Mouse (Mus musculus): Measurements from ENCODE around the gene Abcf2. TPM values are rescaled to one million over a fixed set of nuclear protein-coding genes. Genes with fewer than 3 reads are reported as not detected.

Abcf2 gene
- polyA plus RNA-seq, 1 experiment from 2014 or later = 95.9 TPM

GRCm38 (mm10) chr5:24601071-24601835, 24.0 kb upstream of the Abcf2 start:
- peak overlapping the region; percentile 78 for H3K27ac ChIP-seq
- H3K27me3 ChIP-seq (replicated peaks) = peaks cover 97% of the 10 kb centered on the region

GRCm38 (mm10) chr5:24600236-24600635, 23.0 kb upstream of the Abcf2 start:
- Histone ChIP-seq H3K27ac (no peak overlapping the region), H3K9ac (no peak overlapping the region), H3K9me3 (replicated peaks) (no peaks in the 10 kb centered on the region), H3K4me3 (no peak overlapping the region), H3K27me3 (replicated peaks) (peaks cover 97% of the 10 kb centered on the region), H3K36me3 (no peaks in the 10 kb centered on the region), H3K4me1 (peaks cover 35% of the 10 kb centered on the region), H3K4me2 (no peak overlapping the region)
- no peak for ATAC-seq
- 45% methylated on average over 2 of the region's 2 CpGs for WGBS (ENCODE audit: insufficient replicate concordance)

More at GRCm38 (mm10) chr5:24601071-24601835, 24.0 kb upstream of the Abcf2 start:
- no peak for ATAC-seq
- 4% methylated on average over 33 of the region's 33 CpGs for WGBS (ENCODE audit: insufficient replicate concordance)
- Histone ChIP-seq H3K9ac (peak overlapping the region; percentile 54; the same call in 1 of the 2 replicates), H3K9me3 (replicated peaks) (no peaks in the 10 kb centered on the region), H3K4me1 (peaks cover 40% of the 10 kb centered on the region), H3K36me3 (no peaks in the 10 kb centered on the region), H3K4me3 (peak overlapping the region; percentile 46), H3K4me2 (peak overlapping the region; percentile 59)

GRCm38 (mm10) chr5:24599137-24599536, 21.9 kb upstream of the Abcf2 start:
- no peak overlapping the region for H3K9ac ChIP-seq
- WGBS (ENCODE audit: insufficient replicate concordance) = 14% methylated on average over 8 of the region's 8 CpGs
- H3K27ac ChIP-seq = no peak overlapping the region
- H3K27me3 ChIP-seq (replicated peaks) = peaks cover 95% of the 10 kb centered on the region
- ATAC-seq = no peak
- H3K9me3 ChIP-seq (replicated peaks) = no peaks in the 10 kb centered on the region
- peaks cover 35% of the 10 kb centered on the region for H3K4me1 ChIP-seq
- H3K4me2 ChIP-seq = peak overlapping the region; percentile 74; the same call in 1 of the 2 replicates
- H3K36me3 ChIP-seq = 0 out of 2 replicates have a peak, but pooled peaks cover 3% of the 10 kb centered on the region
- peak overlapping the region; percentile 48; the same call in 1 of the 2 replicates for H3K4me3 ChIP-seq

- Histone ChIP-seq H3K4me1 (peaks cover 35% of the 10 kb centered on the region), H3K9ac (peak overlapping the region; percentile 25), H3K27ac (no peak overlapping the region), H3K4me3 (peak overlapping the region; percentile 48), H3K9me3 (replicated peaks) (no peaks in the 10 kb centered on the region), H3K36me3 (0 out of 2 replicates have a peak, but pooled peaks cover 3% of the 10 kb centered on the region), H3K27me3 (replicated peaks) (peaks cover 92% of the 10 kb centered on the region), H3K4me2 (peak overlapping the region; percentile 74)
- WGBS (ENCODE audit: insufficient replicate concordance) = 1% methylated on average over 41 of the region's 41 CpGs
- ATAC-seq = no peak
These were observed 21.3 kb upstream of the Abcf2 start for GRCm38 (mm10) chr5:24598570-24599006.

GRCm38 (mm10) chr5:24597901-24598569, 20.8 kb upstream of the Abcf2 start:
- peak overlapping the region; percentile 74 for H3K4me2 ChIP-seq
- H3K4me1 ChIP-seq = peaks cover 30% of the 10 kb centered on the region
- ATAC-seq = no peak
- H3K27ac ChIP-seq = no peak overlapping the region
- 0 out of 2 replicates have a peak, but pooled peaks cover 3% of the 10 kb centered on the region for H3K36me3 ChIP-seq
- H3K9ac ChIP-seq = peak overlapping the region; percentile 25
- 25% methylated on average over 15 of the region's 15 CpGs for WGBS (ENCODE audit: insufficient replicate concordance)
- H3K9me3 ChIP-seq (replicated peaks) = no peaks in the 10 kb centered on the region
- H3K27me3 ChIP-seq (replicated peaks) = peaks cover 92% of the 10 kb centered on the region
- peak overlapping the region; percentile 48 for H3K4me3 ChIP-seq

DNA sequence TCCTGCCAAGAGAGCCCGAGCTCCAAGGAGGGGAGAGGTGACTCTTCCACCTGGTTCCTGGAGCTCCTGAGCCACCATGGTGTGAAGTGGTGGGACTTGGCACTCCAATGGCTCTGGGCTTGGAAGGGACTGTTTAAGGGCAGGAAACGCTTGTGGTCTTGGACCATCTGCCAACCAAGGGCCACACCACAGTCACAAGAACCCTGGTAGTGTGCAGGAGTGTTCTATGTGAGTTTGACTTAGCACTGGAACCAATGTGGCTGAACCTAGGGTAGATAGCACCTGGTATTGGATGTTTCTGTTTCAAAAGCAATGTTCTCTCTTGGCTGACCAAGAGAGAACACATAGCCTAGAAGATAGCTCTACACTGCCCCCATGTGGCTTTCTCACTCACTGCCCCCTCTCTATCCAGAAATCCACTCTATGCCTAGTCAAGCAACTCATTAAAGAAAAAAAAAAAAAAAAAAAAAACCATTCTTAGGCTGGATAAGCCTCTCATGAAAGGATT, 20.0 kb upstream of the Abcf2 start:
- no peak for ATAC-seq

GRCm38 (mm10) chr5:24596519-24597171, 19.4 kb upstream of the Abcf2 start:
- Histone ChIP-seq H3K27ac (no peak overlapping the region), H3K4me1 (peaks cover 33% of the 10 kb centered on the region), H3K36me3 (peaks cover 6% of the 10 kb centered on the region; the same call in 1 of the 2 replicates), H3K4me3 (no peak overlapping the region), H3K4me2 (no peak overlapping the region), H3K9me3 (replicated peaks) (no peaks in the 10 kb centered on the region), H3K9ac (no peak overlapping the region), H3K27me3 (replicated peaks) (peaks cover 92% of the 10 kb centered on the region)
- ATAC-seq = no peak
- 22% methylated on average over 11 of the region's 11 CpGs for WGBS (ENCODE audit: insufficient replicate concordance)

More for the DNA sequence above, 20.0 kb upstream of the Abcf2 start:
- no peak overlapping the region for H3K4me3 ChIP-seq
- no peaks in the 10 kb centered on the region for H3K9me3 ChIP-seq (replicated peaks)
- peaks cover 92% of the 10 kb centered on the region for H3K27me3 ChIP-seq (replicated peaks)
- H3K9ac ChIP-seq = no peak overlapping the region
- 0 out of 2 replicates have a peak, but pooled peaks cover 3% of the 10 kb centered on the region for H3K36me3 ChIP-seq
- 45% methylated on average over 2 of the region's 2 CpGs for WGBS (ENCODE audit: insufficient replicate concordance)
- no peak overlapping the region for H3K4me2 ChIP-seq
- H3K4me1 ChIP-seq = peaks cover 31% of the 10 kb centered on the region
- H3K27ac ChIP-seq = no peak overlapping the region

DNA sequence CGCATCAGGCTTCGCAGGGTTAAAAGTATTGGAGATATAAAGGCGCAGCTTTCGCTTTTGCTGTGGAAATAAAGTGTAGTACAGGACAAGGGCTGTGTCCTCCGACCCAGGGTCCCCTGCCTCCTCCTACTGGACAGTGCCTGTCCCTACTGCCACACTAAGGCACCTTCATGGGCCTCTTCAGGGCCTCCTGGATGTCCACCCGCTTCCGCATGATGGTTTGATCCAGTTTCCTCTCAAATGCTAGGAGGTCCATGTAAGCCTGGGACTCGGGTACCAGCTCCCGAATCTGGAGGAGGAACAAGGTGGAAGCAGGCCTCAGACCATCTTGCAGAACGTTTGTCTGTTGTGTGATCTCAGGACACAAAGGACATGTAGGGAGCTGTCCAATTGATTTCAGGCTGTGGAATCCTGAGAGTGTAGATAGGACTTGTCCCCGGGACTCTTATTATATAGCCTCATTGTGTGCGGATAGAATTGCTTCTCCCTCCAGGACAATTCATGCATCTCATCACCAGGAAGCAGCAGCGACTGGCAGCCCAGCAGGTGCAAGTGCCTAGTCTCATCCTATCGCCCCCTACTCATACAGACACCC, 18.6 kb upstream of the Abcf2 start:
- H3K27me3 ChIP-seq (replicated peaks) = peaks cover 90% of the 10 kb centered on the region
- WGBS (ENCODE audit: insufficient replicate concordance) = 68% methylated on average over 14 of the region's 14 CpGs
- no peak for ATAC-seq

GRCm38 (mm10) chr5:24595261-24595660, 18.0 kb upstream of the Abcf2 start:
- 78% methylated on average over 5 of the region's 5 CpGs for WGBS (ENCODE audit: insufficient replicate concordance)
- Histone ChIP-seq H3K4me3 (no peak overlapping the region), H3K9ac (no peak overlapping the region), H3K4me2 (no peak overlapping the region), H3K36me3 (peaks cover 11% of the 10 kb centered on the region; the same call in 1 of the 2 replicates), H3K27me3 (replicated peaks) (peaks cover 84% of the 10 kb centered on the region), H3K9me3 (replicated peaks) (no peaks in the 10 kb centered on the region), H3K27ac (no peak overlapping the region), H3K4me1 (peaks cover 43% of the 10 kb centered on the region)
- ATAC-seq = no peak

More for the DNA sequence above, 18.6 kb upstream of the Abcf2 start:
- Histone ChIP-seq H3K4me2 (no peak overlapping the region), H3K9ac (no peak overlapping the region), H3K4me1 (peaks cover 41% of the 10 kb centered on the region), H3K36me3 (peaks cover 10% of the 10 kb centered on the region; the same call in 1 of the 2 replicates), H3K9me3 (replicated peaks) (no peaks in the 10 kb centered on the region), H3K4me3 (no peak overlapping the region), H3K27ac (no peak overlapping the region)

DNA sequence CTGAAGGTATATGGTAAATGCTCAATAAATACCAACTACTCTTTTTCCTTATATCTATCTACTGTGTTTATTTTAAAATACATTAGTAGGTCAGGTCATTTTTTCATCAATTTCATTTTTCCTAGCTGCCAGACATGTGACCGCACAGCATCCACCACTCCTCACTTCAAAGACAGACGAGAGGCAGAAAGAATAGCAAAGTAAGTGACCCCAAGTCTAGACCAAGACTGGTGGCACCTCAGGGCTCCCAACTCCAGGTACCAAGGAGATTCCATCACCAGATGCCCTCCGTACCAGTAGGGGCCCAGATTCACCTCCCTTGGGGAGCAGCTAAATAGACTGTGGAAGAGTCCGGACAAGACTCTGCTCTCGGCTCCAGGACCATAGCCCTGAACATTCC, 17.1 kb upstream of the Abcf2 start:
- H3K27me3 ChIP-seq (replicated peaks) = peaks cover 75% of the 10 kb centered on the region

DNA sequence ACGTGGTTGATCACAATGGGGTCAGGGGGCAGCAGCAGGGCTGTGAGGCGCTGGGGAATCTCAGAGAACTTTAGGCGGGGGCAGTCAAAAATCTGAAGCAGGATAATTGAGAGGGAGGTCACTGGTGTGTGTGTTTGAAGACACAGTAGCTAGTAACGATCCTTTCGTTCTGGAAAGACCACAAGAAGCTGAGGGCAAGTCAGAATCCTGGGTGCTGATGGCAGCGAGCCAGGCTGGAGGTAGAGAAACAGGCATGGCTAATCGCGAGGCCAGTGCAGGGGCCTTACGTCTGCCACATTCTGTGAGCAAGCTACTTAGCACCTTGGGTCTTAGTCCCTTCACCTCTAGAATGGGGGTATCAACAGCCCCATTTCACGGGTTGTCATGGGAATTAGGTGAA, 16.7 kb upstream of the Abcf2 start:
- no peak overlapping the region for H3K27ac ChIP-seq
- no peaks in the 10 kb centered on the region for H3K9me3 ChIP-seq (replicated peaks)
- H3K4me1 ChIP-seq = peaks cover 42% of the 10 kb centered on the region
- ATAC-seq = no peak
- H3K36me3 ChIP-seq = peaks cover 24% of the 10 kb centered on the region
- 68% methylated on average over 10 of the region's 10 CpGs for WGBS (ENCODE audit: insufficient replicate concordance)
- peaks cover 70% of the 10 kb centered on the region for H3K27me3 ChIP-seq (replicated peaks)
- H3K9ac ChIP-seq = no peak overlapping the region
- no peak overlapping the region for H3K4me2 ChIP-seq
- no peak overlapping the region for H3K4me3 ChIP-seq

More for the DNA sequence above, 17.1 kb upstream of the Abcf2 start:
- peaks cover 20% of the 10 kb centered on the region for H3K36me3 ChIP-seq
- H3K4me3 ChIP-seq = no peak overlapping the region
- H3K27ac ChIP-seq = no peak overlapping the region
- no peak for ATAC-seq
- H3K4me1 ChIP-seq = peaks cover 43% of the 10 kb centered on the region
- H3K9ac ChIP-seq = no peak overlapping the region
- no peak overlapping the region for H3K4me2 ChIP-seq
- WGBS (ENCODE audit: insufficient replicate concordance) = 77% methylated on average over 5 of the region's 5 CpGs
- no peaks in the 10 kb centered on the region for H3K9me3 ChIP-seq (replicated peaks)
